Mouse (Mus musculus) NIH3T3 (cell line): ENCODE measurements around the gene Ilf3.
A peak's percentile ranks its signal among the peaks of the same experiment; 100 is the strongest.

Source experiments
- DNase-seq: peaks from one replicate; pipeline ENCODE4 v3.0.0-alpha.2; 2012; ENCODE audit warnings: low read depth

Ilf3 gene

DNA sequence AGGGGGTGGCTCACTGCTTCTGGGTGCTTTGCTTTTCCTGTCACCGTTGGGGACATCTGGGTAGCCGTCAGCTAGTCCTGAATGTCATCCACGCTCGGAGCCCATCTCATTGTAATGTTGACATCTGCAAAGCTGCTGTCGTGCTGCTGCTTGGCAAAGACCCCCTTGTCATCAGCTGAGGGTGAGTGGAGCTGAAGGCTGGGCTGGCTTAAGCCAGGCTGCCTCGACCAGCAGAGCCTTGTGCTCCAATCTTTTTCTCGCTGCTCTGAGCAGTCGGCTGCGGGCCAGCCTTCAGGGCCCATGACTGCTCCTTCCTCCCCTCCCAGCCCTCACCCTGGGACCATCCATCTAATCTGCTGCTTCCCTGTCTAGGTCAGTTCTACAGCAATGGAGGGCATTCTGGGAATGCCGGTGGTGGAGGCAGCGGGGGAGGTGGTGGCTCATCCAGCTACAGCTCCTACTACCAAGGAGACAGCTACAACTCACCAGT lies 35.1 kb downstream of the Ilf3 start:
- DNase-seq: no peak

DNA sequence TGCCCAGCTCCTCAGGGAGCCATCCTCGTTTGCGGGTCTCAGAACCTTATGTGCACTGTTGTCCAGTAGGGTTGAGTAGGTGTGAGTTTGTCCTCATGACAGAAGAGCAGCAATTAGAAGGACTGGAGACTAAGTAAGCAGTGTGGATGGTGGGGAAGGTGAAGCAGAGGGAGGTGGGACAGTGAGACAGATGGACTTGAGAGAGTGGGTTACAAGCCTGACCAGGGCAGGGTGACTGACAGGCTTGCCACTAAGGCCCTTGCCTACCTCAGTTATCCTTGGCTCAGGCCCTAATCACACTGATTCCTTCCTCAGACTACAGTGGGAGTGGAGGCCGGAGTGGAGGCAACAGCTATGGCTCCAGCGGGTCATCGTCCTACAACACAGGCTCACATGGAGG lies 36.1 kb downstream of the Ilf3 start:
- no peak for DNase-seq

DNA sequence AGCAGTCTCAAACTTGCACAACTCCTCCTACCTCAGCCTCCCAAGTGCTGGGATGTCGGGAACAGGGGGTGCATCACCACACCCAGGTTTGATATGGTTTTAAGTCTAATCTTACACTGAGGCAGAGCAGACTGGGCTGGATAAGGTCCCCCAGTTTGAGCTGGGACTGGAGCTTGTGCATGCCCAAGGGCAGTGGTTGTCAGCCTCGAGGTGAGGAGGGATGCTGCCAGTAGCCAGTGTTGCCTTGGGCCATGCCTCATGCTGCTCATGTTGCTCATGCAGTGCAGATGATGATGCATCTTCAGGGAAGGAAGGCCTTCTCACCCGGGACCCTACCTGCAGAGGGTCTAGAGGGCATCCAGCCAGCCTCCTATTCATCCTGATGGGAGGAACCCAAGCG lies 37.9 kb downstream of the Ilf3 start:
- DNase-seq: no peak

DNA sequence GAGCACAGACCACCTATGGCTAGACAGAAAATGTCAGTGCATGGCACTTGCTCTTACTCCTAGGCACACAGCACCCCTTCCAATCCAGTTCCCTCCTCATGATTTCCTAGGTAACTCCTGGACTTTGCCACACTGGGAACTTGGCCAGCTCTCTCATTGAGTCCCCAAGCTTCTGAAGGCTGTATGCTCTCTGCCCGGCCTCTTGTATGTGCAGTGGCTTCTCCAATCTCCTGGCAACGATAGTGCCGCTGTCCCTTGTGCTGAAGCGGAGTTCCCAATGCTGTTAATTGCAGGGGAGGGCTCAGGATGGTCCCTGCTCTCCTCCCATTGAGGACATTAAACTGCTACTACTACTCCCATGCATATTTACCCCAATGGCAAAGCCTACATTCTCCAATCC lies 40.3 kb downstream of the Ilf3 start:
- DNase-seq: peak; percentile 49

DNA sequence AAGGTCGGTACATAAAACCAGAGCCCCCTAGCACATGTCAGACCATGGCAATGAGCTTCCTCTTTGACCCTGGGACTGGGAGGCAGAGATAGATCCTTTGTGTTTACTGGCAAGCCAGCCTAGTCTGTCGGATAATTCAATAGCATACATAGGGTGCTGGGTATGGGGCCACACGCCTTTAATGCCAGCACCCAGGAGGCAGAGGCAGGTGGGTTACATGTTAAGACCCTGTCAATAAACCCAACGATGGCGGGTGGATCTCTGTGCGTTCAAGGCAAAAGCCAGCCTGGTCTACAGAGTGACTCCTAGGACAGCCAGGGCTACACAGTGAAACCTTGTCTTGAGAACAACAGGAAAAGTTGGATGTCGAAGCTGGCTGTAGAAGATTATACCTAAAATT lies 41.0 kb downstream of the Ilf3 start:
- no peak for DNase-seq

DNA sequence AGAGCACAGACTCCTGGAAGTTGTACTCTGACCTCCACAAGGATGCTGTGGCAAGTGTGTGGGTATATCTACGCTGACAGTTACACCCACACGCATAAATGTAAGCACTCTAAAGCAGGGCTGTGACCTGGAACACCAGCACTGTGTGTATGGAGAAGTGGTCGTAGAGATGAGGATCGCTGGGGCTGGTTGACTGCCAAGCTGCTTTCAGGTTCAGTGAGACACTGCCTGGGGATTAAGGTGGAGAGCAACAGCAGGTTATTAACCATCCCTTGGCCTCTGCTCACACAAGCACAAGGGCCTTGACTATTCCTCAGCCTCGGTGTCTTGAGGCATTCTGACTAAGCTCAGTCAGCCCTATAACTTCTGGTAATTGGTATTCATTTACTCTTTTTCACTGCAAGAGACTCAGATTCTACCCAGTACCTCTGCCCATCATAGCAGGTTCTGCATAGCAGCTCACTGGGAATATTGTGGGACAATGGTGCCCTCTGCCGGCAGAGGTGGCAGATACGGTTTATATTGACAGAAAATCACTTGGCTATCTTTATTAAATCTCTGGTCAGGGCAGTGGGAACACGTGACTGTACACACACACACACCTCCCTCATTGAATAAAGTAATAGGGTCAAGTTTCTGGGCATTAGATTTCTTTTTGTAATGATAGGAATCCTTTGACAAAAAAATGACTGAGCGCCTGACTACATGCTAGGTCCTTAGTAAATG lies 42.1 kb downstream of the Ilf3 start:
- peak; percentile 91 for DNase-seq

DNA sequence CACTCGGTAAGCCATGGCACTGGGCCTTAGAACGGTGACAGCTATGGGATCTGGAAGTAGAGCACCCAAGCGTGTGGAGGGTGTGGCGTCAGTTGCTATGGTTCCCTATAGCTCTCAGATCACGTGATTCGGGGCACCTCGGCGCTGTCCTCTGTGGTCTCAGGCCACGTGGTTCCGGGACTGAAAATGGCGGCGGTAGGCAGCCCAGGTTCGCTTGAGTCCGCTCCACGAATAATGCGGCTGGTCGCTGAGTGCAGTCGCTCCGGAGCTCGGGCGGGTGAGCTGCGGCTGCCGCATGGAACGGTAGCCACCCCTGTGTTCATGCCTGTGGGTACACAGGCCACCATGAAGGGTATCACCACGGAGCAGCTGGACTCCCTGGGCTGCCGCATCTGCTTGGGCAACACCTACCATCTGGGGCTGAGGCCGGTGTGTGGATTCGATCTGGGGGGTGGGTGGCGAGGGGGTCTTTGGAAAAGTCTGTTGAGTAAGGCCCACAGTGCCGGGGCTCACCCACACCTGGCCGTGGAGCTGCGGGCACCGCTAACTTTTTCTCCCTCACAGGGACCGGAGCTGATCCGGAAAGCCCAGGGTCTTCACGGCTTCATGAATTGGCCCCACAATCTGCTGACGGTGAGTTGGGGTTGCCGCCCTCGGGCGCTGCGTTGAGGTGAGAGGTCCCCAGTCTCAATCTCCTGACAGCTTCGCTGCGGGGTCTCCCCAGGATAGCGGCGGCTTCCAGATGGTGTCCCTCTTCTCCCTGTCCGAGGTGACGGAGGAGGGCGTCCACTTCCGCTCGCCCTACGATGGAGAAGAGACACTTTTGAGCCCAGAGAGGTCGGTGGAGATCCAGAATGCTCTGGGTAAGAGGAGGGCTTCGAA lies 44.2 kb downstream of the Ilf3 start, which contains the start of gene Qtrt1:
Qtrt1 (plus strand) TSS at position 169 of the 882 bp plus-strand sequence.
- DNase-seq: peak; percentile 86

DNA sequence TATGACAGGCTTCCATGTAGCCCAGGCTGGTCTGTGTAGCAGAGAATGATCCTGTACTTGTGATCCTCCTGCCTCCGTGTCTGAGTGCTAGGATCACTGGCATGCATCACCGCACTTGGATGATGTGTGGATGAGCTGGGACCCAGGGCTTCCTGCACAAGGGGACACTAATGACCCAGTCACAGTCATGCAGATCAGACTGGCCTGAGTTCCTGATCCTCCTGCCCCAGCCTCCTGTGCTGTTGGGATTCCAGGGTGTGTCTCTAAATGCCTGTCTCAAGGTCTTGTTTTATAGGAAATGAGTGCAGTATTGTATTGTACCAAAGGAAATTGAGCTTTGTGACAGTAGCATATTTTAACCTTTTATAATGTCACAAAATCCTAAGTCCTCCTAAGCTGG lies 50.2 kb downstream of the Ilf3 start:
- no peak for DNase-seq

DNA sequence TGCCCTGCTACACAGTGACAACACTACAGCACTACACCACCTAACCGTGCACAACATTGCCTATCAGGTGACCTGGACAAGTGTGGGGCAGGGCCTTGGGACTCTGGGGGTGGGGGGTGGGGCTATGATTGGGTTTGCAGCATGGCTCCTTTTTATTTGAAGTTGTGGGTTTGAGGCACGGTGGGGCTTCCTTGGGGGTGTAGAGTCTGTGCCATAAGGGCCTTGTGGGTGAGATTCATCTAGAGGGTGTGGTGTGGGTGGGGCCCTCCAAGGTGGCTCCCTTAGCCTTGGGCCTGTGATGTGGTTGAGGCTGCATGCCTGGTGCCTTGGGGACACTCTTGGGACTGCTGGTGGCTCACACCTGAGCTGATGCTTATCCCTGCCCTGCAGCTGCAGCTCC lies 52.0 kb downstream of the Ilf3 start:
- DNase-seq: no peak

DNA sequence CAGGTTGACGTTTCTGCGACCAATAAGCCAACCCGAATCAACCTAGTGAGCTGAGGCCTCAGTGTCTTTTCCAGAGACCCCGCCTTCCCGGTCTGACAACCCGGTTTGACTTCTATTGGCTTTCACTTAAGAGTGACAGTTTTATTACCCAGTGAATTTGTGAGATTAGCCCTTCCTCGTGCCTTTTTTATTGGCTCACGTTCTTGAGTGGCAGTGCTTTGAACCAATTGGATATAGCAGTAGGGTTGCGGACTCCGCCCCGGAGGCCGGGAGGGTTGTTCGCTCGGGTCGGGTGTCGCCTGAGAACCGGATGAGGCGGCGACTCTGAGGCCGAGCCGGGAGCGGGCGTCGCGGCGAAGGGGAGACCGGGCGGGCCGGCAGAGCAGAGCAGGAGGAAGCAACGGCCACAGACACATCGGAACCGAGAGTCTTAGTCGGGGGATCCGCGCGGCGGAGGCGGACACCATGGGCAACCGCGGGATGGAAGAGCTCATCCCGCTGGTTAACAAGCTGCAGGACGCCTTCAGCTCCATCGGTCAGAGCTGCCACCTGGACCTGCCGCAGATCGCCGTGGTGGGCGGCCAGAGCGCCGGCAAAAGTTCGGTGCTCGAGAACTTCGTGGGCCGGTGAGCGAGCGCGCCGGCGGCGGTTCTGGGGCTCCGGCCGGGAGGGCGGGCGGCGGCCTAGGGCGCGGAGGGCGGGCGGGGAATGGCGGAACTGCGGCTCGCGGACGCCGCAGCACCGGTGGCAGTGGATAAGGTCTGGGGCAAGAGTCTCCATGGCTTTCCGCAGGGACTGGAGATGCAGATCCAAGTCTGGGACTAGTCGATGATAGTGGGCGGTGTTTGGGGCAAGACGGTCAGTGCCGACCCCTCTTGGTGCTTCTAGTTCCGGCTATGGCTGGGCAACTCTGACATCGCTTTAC lies 57.2 kb downstream of the Ilf3 start, which contains the start of gene Dnm2:
Dnm2 (plus strand) TSS at position 278 of the 925 bp plus-strand sequence.
- DNase-seq: peak; percentile 98

DNA sequence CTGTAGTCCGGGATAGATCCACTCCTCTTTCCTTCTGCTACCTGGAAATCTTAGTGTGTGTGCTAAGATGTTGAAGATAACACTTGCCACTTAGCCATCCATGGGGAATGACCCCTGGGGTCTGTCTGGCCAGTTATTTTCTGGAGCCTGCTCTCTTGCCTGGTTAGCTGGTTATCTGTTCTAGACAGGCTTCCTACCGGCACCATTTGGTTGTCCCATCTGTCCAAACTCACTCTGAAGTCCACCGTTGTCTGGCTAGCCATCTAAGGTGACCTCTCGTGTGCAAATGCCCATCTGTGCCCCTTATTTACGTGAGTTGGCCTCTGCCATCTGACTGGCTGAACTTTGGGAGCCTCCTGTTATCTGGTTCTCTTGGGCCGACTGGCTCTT lies 57.9 kb downstream of the Ilf3 start:
- DNase-seq: peak; percentile 8

DNA sequence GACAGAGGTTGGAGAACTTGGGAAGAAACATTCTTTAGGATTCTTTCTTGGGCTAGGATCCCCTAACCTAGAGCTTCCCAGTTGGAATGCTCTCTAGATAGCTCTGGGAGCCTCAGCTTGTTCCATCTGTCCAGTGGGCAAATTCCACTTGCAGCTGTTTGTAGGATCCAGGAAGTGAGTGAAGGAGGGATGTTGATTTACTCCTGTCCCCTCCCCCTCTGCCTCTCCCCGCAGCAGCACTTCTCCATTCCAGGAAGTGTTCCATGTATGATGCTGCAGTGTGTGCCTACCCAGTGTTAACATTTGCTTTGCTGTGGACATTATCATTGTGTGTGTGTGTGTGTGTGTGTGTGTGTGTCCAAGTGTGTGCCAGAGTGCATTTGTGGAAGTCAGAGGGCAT lies 58.3 kb downstream of the Ilf3 start:
- peak; percentile 54 for DNase-seq

DNA sequence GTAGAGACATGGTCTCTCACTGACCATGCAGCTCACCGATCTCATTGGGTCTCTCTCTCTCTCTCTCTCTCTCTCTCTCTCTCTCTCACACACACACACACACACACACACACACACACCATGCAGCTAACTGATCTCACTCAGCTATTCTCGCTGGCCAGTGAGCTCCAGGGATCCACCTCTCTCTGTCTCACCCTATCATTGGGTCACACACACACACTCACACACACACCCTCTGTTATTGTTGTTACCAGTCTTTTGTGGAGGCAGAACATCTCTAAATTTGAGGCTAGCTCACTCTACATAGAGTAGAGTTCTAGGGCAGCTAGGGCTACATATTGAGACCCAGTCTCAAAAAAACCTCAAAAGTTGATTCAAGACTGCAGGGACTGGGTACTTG lies 58.9 kb downstream of the Ilf3 start:
- DNase-seq: no peak

DNA sequence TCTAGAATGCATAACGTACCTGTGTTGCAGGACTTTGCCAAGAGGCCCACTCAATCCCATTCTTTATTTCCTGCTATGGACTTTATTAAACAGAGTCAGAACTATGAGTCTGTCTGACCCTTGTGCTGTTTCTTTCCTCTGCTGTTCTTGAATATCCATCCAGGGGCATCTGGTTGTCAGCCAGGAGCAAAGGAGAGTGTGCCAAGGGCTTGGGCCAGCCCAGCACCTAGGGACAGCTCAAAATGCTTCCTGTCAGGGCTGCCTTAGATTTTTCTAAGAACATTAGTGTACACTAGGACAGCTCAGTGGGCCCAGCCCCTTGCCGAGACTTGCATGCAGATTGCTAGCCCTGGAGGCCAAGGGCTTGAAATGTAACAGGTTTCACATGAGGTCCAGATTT lies 60.1 kb downstream of the Ilf3 start:
- DNase-seq: peak; percentile 55

DNA sequence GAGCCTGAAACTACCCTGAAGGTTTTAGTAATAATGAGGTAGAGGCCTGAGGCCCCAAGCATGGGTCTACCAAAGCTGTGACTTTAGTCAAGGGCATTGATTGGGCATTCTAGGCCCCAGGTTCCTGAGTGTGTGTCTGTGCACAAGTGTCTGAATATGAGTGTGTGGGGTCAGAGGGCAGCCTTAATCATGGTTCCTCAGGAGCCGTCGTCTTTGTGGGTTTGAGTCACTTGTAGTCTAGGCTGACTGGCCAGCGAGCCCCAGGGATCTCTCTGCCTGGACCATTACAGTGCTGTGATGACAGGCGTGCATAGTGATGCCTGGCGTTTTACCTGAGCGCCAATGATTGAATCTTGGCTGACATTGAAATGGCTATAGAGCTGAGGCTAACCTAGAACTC lies 60.5 kb downstream of the Ilf3 start:
- DNase-seq: peak; percentile 14

DNA sequence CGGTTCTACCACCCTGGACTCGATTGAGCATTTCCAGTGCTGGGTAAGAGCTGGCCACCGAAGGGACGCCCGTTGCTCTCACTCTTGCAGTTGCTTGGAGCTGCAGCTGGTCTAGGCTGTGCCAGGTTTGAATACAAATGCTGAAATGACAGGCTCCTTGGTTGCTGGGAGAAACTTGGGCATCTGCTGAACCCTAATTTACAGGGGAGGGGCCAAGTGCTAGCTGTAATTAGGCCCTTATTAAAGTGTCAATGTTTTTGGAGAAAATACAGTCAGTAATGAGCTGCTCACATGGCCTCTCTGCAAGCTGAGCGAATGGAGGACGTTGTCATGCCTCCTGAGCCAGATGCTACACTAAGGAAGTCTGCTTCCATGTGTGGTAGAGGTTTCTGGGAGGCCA lies 63.1 kb downstream of the Ilf3 start:
- DNase-seq: no peak

DNA sequence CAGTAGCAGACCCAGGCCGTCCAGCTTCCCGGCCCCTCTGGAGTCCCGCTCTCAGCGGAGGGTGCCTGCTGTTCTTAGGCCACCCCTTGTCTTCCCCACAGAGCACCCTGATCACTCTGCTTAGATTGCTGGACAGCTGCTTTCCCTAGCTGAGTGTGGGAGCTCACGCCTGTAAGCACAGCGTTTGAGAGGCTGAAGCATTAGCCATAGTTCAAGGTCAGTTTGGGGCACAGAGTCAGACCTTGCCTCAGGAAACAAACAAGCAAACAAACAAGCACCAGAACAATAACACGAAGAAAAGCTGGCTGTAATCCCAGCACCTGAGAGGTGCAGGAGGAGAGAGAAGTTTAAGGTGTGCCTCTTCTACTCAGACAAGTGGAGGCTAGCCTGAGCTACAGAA lies 64.4 kb downstream of the Ilf3 start:
- DNase-seq: no peak

DNA sequence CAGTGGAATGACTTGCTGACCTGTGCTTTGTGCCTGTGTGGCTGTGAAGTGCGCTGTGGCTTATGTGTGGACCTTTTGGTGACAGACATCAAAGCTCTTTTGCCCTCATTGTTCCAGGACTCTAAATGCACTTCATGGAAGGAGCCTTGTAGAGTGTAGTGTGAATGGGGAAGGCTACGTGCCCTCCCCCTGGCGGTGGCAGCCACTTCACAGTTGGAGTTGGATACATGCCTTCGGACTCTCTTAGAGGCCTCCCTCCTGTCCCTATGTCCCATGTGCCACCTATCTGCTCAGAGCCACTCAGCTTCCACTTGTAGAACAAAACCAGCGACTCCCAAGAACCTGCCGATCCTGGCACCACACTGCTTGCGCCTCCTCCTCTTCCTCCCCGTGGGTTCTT lies 66.1 kb downstream of the Ilf3 start:
- DNase-seq: no peak

DNA sequence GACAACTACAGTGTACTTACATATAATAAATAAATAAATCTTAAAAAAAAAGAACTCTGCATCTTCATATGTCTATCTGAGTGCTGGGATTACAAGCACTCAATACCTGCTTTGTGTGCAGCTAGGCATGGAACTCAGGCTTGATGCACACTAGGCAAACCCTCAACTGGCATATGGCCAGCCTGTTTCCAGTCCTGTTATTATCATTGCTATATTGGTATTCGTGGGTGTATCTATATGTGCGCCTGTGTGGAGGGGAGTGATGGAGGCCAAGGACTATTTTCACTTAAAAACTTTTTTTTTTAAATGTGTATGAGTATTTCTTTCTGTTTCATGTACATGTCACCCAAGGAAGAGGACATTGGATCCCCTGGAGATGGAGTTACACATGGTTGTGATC lies 66.7 kb downstream of the Ilf3 start:
- DNase-seq: no peak

DNA sequence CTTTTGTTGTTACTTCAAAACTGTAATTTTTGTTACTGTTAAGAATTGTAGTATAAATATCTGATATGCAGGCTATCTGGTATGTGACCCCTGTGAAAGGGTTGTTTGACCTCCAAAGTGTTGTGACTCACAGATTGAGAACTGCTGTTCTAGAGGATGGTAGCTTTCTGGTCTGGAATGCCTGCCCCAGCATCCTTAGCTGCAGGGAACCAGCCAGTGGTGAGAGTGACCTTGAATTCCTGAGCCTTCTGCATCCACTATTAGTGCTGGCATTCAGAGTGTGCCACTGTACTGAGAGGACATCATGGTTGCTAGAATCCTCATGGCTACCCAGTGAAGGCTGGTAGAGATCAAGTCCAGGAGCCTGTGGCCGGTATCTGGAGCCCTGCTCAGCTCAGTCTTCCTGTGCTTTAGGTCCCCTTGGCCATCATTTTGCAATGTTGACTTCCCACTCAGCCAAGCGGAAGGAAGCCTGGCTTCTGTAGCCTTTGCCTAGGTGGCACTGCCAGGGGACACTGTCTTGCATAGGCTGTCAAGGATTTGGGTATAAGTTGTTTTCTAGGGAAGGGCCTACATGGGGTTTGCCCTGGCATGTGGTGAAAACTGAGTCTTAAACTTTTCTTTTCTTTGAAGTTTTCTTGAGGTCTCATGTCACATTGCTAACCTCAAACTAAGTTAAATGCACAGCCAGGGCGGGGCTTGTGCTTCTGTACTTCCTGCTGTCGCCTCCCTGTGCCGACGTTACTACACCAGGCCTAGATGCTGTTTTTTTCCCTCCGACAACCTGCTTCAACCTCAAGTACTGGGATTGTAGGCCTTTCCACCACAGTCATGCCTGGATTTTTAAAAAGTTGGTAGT lies 68.3 kb downstream of the Ilf3 start:
- DNase-seq: no peak

DNA sequence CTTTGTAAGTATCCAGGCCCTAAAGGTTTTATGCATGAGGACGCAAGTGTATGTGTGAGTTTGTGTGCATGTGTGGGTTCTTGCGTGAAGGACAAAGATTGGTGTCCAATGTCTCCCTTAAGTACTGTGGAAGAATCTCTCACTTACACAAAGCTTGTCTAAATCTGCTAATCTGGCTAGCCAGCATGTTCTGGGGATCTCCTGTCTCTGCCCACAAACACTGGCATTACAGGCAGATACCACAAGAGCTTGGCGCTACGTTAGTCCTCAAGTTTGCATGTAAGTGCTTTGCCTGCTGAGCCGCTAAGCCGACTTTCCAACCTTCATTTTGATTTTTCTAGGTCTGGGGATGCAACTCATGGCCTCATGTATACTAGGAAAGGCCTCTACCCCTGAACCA lies 69.9 kb downstream of the Ilf3 start:
- no peak for DNase-seq
